41 mouse cellular contexts compared by ENCODE assay signal in the genomic region with DNA sequence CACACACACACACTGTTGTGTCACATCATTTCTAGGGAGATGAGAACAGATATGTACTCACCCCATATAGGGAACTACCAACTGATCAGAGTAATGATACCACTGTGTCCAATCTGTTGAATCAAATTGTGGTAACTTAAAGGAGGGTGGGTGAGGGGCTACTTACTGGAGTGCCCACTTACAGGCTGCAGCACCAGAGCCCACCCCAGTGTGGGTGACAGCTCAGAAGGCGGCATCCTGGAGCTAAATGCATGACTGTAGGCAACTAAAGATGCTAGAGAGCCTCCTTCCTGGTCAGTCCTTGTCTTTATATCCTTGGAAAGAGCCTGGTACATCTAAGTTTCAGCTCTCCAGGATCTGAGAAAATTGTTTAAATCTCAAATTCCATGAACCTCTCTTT. TPM values are rescaled to one million over a fixed set of nuclear protein-coding genes. Genes with fewer than 3 reads are reported as not detected.
"Had no signal": no experiment of that assay in that cellular context is flagged by ENCODE, and none has a peak within 500 bp of the region (broad histone marks: within the 10 kb centered on the region; RNA-seq: fewer than 3 reads in every experiment).

No protein-coding gene starts in this region.

- H3K4me1 ChIP-seq: liver, embryonic 13.5 days; liver, embryonic 15.5 days; neural tube, embryonic 12.5 days had no signal

- H3K4me3 ChIP-seq: limb, embryonic 10.5 days; limb, embryonic 12.5 days; limb, embryonic 13.5 days; limb, embryonic 15.5 days; liver, embryonic 12.5 days; liver, embryonic 13.5 days; liver, embryonic 15.5 days; lung, embryonic 15.5 days; megakaryocyte, embryonic 14.5 days; midbrain, embryonic 10.5 days; midbrain, embryonic 12.5 days; midbrain, embryonic 13.5 days; midbrain, embryonic 15.5 days; myocyte; neural tube, embryonic 12.5 days had no signal

- ATAC-seq: liver, embryonic 12.5 days; liver, postnatal 0 days; lung, postnatal 0 days; midbrain, embryonic 13.5 days; midbrain, embryonic 15.5 days; midbrain, embryonic 16.5 days had no signal

- H3K9me3 ChIP-seq: limb, embryonic 10.5 days; limb, embryonic 12.5 days; limb, embryonic 13.5 days; limb, embryonic 15.5 days; liver, embryonic 12.5 days; liver, embryonic 13.5 days; liver, embryonic 15.5 days; lung, embryonic 15.5 days; megakaryocyte, embryonic 14.5 days; midbrain, embryonic 10.5 days; midbrain, embryonic 12.5 days; midbrain, embryonic 13.5 days; midbrain, embryonic 15.5 days; neural tube, embryonic 12.5 days had no signal

- H3K9ac ChIP-seq: limb, embryonic 12.5 days; limb, embryonic 13.5 days; limb, embryonic 15.5 days; liver, embryonic 12.5 days; liver, embryonic 13.5 days; liver, embryonic 14.5 days; liver, embryonic 15.5 days; liver, postnatal 0 days; lung, embryonic 14.5 days; lung, embryonic 15.5 days; midbrain, embryonic 12.5 days; midbrain, embryonic 13.5 days; midbrain, embryonic 15.5 days; neural tube, embryonic 12.5 days had no signal

- H3K36me3 ChIP-seq: limb, embryonic 10.5 days; limb, embryonic 12.5 days; limb, embryonic 13.5 days; limb, embryonic 15.5 days; liver, embryonic 12.5 days; liver, embryonic 13.5 days; liver, embryonic 15.5 days; lung, embryonic 15.5 days; midbrain, embryonic 10.5 days; midbrain, embryonic 12.5 days; midbrain, embryonic 13.5 days; midbrain, embryonic 15.5 days; neural tube, embryonic 12.5 days had no signal

- DNase-seq: left cerebral cortex, postnatal 4 days; liver; liver, embryonic 13.5 days; liver, postnatal 0 days; lung, adult 18-20 months; lung, adult 2 months; lung, embryonic 14.5 days; lung, postnatal 10 days; lung, postnatal 14 days; lung, postnatal 36 days; lung, postnatal 4 days; midbrain, embryonic 14.5 days had no signal

- H3K4me2 ChIP-seq: limb, embryonic 12.5 days; limb, embryonic 13.5 days; limb, embryonic 15.5 days; liver, embryonic 11.5 days; liver, embryonic 12.5 days; liver, embryonic 13.5 days; liver, embryonic 15.5 days; lung, embryonic 14.5 days; lung, embryonic 15.5 days; midbrain, embryonic 11.5 days; midbrain, embryonic 12.5 days; midbrain, embryonic 13.5 days; midbrain, embryonic 15.5 days; neural tube, embryonic 12.5 days had no signal

- H3K27ac ChIP-seq: limb, embryonic 10.5 days; limb, embryonic 12.5 days; limb, embryonic 13.5 days; limb, embryonic 15.5 days; liver, embryonic 12.5 days; liver, embryonic 13.5 days; liver, embryonic 14.5 days; liver, embryonic 15.5 days; lung, embryonic 15.5 days; macrophage; midbrain, embryonic 10.5 days; midbrain, embryonic 12.5 days; midbrain, embryonic 13.5 days; midbrain, embryonic 15.5 days; neural tube, embryonic 12.5 days had no signal

RNA-seq across cellular contexts. Expression of a gene that starts 1.6 kb away (rescaled TPM):
- total RNA-seq: liver, adult 2 months; megakaryocyte-erythroid progenitor cell, adult 5-6 weeks had no signal
- polyA plus RNA-seq: limb, embryonic 12.5 days; liver, adult 2 months; liver, embryonic 12.5 days; liver, embryonic 13.5 days; lung, adult 2 months; lung, embryonic 14.5 days; macrophage; midbrain, embryonic 11.5 days; myocyte; neural tube, embryonic 11.5 days had no signal

RNA-seq across cellular contexts. Expression of a gene that starts 37.6 kb away (rescaled TPM):
- total RNA-seq: liver, adult 2 months; megakaryocyte-erythroid progenitor cell, adult 5-6 weeks; monocyte, adult 5-6 weeks had no signal
- polyA plus RNA-seq: limb, embryonic 10.5 days; limb, embryonic 11.5 days; limb, embryonic 12.5 days; liver, adult 2 months; liver, embryonic 12.5 days; liver, embryonic 13.5 days; liver, embryonic 14.5 days; liver, embryonic 15.5 days; liver, embryonic 16.5 days; liver, postnatal 0 days; lung, adult 2 months; lung, embryonic 14.5 days; macrophage; myocyte; neural tube, embryonic 11.5 days had no signal

RNA-seq across cellular contexts. Expression of a gene that starts 42.5 kb away (rescaled TPM):
- total RNA-seq: liver, adult 2 months; megakaryocyte progenitor cell, adult 5-6 weeks; megakaryocyte, adult 5-6 weeks; megakaryocyte-erythroid progenitor cell, adult 5-6 weeks; monocyte, adult 5-6 weeks had no signal
- polyA plus RNA-seq: liver, adult 2 months; liver, embryonic 11.5 days; liver, embryonic 12.5 days; liver, embryonic 13.5 days; liver, embryonic 14.5 days; liver, embryonic 15.5 days; liver, embryonic 16.5 days; liver, postnatal 0 days; lung, embryonic 14.5 days; lung, embryonic 15.5 days; lung, embryonic 16.5 days; lung, postnatal 0 days; macrophage; midbrain, embryonic 10.5 days; midbrain, embryonic 11.5 days; midbrain, embryonic 13.5 days; myocyte; neural tube, embryonic 11.5 days had no signal
